Mouse (Mus musculus): ENCODE results near the gene Dohh.

- TF ChIP-seq CTCF (IDR thresholded peaks at IDR 0.05; ENCODE audit: extremely low read depth, insufficient read length, insufficient replicate concordance, low read depth, low read length), result no peak
- TF ChIP-seq POLR2A (IDR thresholded peaks at IDR 0.05; ENCODE audit: low read depth, low read length), result no peak
Measured at GRCm38 (mm10) chr10:81433541-81434289, 49.5 kb downstream of the Dohh start.

All from small intestine, adult 2 months (tissue).